Mouse (Mus musculus) ES-Bruce4 (cell line): Measurements from ENCODE around the gene Rufy1.

Experiments used
- CTCF ChIP-seq: IDR thresholded peaks from one replicate; pipeline ENCODE4 v1.8.1; 2011; ENCODE audit warnings: low read depth, low read length
- EP300 ChIP-seq: IDR thresholded peaks from 2 replicates; pipeline ENCODE4 v1.6.1; 2011; ENCODE audit warnings: low read depth, low read length; ENCODE audit not compliant: insufficient read depth
- POLR2A ChIP-seq: IDR thresholded peaks from one replicate; pipeline ENCODE4 v1.8.1; 2011; ENCODE audit warnings: low read length; ENCODE audit not compliant: insufficient read depth

DNA sequence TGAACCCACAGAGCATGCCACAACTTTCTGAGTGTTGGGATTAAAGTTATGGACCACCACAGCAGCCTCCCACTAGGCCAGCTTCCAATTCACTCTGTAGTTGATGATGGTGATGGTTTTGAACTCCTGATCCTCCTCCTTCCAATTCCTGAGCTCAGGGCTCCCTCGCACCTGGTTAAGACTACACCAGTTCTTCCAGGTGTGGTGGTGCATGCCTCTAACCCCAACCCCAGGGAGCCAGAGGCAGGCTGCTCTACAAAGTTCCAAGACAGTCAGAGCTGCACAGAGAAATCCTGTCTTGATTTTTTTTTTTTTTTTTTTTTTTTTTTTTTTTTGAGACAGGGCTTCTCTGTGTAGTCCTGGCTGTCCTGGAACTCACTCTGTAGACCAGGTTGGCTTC, 57.3 kb downstream of the Rufy1 start:
- TF ChIP-seq POLR2A (no peak), CTCF (no peak), EP300 (no peak)
